Mouse (Mus musculus) embryo, embryonic 10 days (tissue): Measurements from ENCODE around the gene Gsg1l2.

ENCODE experiments used
- DNase-seq: peaks from one replicate; pipeline ENCODE4 v3.0.0-alpha.2; 2015; ENCODE audit warnings: low spot score

The Gsg1l2 gene

GRCm38 (mm10) chr11:67774379-67774778 lies at the start of gene Gsg1l2:
Gene Gsg1l2 (plus strand): TSS chr11:67774608.
- DNase-seq: no peak

- DNase-seq: no peak
Observed at GRCm38 (mm10) chr11:67727095-67727494, 47.3 kb upstream of the Gsg1l2 start.

- DNase-seq: no peak
Observed at GRCm38 (mm10) chr11:67728726-67729125, 45.7 kb upstream of the Gsg1l2 start.

GRCm38 (mm10) chr11:67731056-67731455 lies 43.4 kb upstream of the Gsg1l2 start:
- DNase-seq: no peak

- no peak for DNase-seq
Observed at GRCm38 (mm10) chr11:67733726-67734125, 40.7 kb upstream of the Gsg1l2 start.

- no peak for DNase-seq
Observed at GRCm38 (mm10) chr11:67734597-67734996, 39.8 kb upstream of the Gsg1l2 start.

- no peak for DNase-seq
Observed at GRCm38 (mm10) chr11:67738345-67738744, 36.1 kb upstream of the Gsg1l2 start.

- no peak for DNase-seq
Observed at GRCm38 (mm10) chr11:67738846-67739490, 35.4 kb upstream of the Gsg1l2 start.

- DNase-seq: no peak
Observed at GRCm38 (mm10) chr11:67741569-67741968, 32.8 kb upstream of the Gsg1l2 start.

- DNase-seq: no peak
Observed at GRCm38 (mm10) chr11:67756287-67756686, 18.1 kb upstream of the Gsg1l2 start.

GRCm38 (mm10) chr11:67757373-67758167 lies 16.8 kb upstream of the Gsg1l2 start:
- peak; percentile 21 for DNase-seq

- DNase-seq: no peak
Observed at GRCm38 (mm10) chr11:67771053-67771452, 3.4 kb upstream of the Gsg1l2 start, which contains the start of gene Glp2r. Gene Glp2r (minus strand): TSS chr11:67771153.

GRCm38 (mm10) chr11:67771691-67772090 lies 2.7 kb upstream of the Gsg1l2 start:
- DNase-seq: no peak

- peak; percentile 87 for DNase-seq
Observed at GRCm38 (mm10) chr11:67772577-67772976, 1.8 kb upstream of the Gsg1l2 start.

- DNase-seq: no peak
Observed at GRCm38 (mm10) chr11:67790182-67790581, 15.8 kb downstream of the Gsg1l2 start.

- no peak for DNase-seq
Observed at GRCm38 (mm10) chr11:67797931-67798330, 23.5 kb downstream of the Gsg1l2 start, which contains the start of gene Dhrs7c. Gene Dhrs7c (plus strand): TSS chr11:67798187.

GRCm38 (mm10) chr11:67800130-67800723 lies 25.8 kb downstream of the Gsg1l2 start:
- no peak for DNase-seq

- DNase-seq: no peak
Observed at GRCm38 (mm10) chr11:67801169-67801568, 26.8 kb downstream of the Gsg1l2 start.

- no peak for DNase-seq
Observed at GRCm38 (mm10) chr11:67805538-67805937, 31.1 kb downstream of the Gsg1l2 start.

- DNase-seq: no peak
Observed at GRCm38 (mm10) chr11:67806832-67807597, 32.6 kb downstream of the Gsg1l2 start.

GRCm38 (mm10) chr11:67808051-67808450 lies 33.6 kb downstream of the Gsg1l2 start:
- no peak for DNase-seq

- DNase-seq: no peak
Observed at GRCm38 (mm10) chr11:67811535-67811934, 37.1 kb downstream of the Gsg1l2 start.
